Mouse (Mus musculus) layer of hippocampus, adult 9-11 months (tissue): ENCODE data around the gene Dkk3.
"Not testable (repeated sequence)": the region's sequence is repeated elsewhere in the genome, so short reads cannot be mapped to it uniquely, and the experiment has no call there.

Experiments used
- DNase-seq: peaks from one replicate; pipeline ENCODE4 v3.0.0; 2022

Gene Dkk3

GRCm38 (mm10) chr7:112127954-112128353 lies 30.9 kb downstream of the Dkk3 start:
- DNase-seq = no peak

- no peak for DNase-seq
Observed at GRCm38 (mm10) chr7:112127085-112127637, 31.7 kb downstream of the Dkk3 start.

GRCm38 (mm10) chr7:112125625-112126260 lies 33.1 kb downstream of the Dkk3 start:
- DNase-seq = no peak

- peak; percentile 59 for DNase-seq
Observed at GRCm38 (mm10) chr7:112123612-112124011, 35.2 kb downstream of the Dkk3 start.

- no peak for DNase-seq
Observed at GRCm38 (mm10) chr7:112121866-112122500, 36.9 kb downstream of the Dkk3 start.

- no peak for DNase-seq
Observed at GRCm38 (mm10) chr7:112120861-112121810, 37.7 kb downstream of the Dkk3 start.

GRCm38 (mm10) chr7:112119248-112119647 lies 39.6 kb downstream of the Dkk3 start:
- no peak for DNase-seq

- no peak for DNase-seq
Observed at GRCm38 (mm10) chr7:112118086-112118485, 40.8 kb downstream of the Dkk3 start.

- no peak for DNase-seq
Observed at GRCm38 (mm10) chr7:112117501-112117900, 41.4 kb downstream of the Dkk3 start.

GRCm38 (mm10) chr7:112110638-112111372 lies 48.1 kb downstream of the Dkk3 start:
- DNase-seq = no peak

GRCm38 (mm10) chr7:112108757-112109156 lies 50.1 kb downstream of the Dkk3 start:
- no peak for DNase-seq

- DNase-seq = no peak
Observed at GRCm38 (mm10) chr7:112103816-112104215, 55.0 kb downstream of the Dkk3 start.

GRCm38 (mm10) chr7:112102933-112103332 lies 55.9 kb downstream of the Dkk3 start:
- DNase-seq = no peak

- peak; percentile 34 for DNase-seq
Observed at GRCm38 (mm10) chr7:112100887-112101286, 58.0 kb downstream of the Dkk3 start.

- not testable (repeated sequence) for DNase-seq
Observed at GRCm38 (mm10) chr7:112094923-112095322, 63.9 kb downstream of the Dkk3 start.

- DNase-seq = no peak
Observed at GRCm38 (mm10) chr7:112086186-112086585, 72.7 kb downstream of the Dkk3 start.

GRCm38 (mm10) chr7:112085062-112085461 lies 73.8 kb downstream of the Dkk3 start:
- DNase-seq = peak; percentile 70

- no peak for DNase-seq
Observed at GRCm38 (mm10) chr7:112084222-112084621, 74.6 kb downstream of the Dkk3 start.

- DNase-seq = no peak
Observed at GRCm38 (mm10) chr7:112082636-112083035, 76.2 kb downstream of the Dkk3 start.

GRCm38 (mm10) chr7:112074868-112075267 lies 84.0 kb downstream of the Dkk3 start:
- no peak for DNase-seq
